Mouse (Mus musculus): ENCODE measurements around the gene Gm9048. TPM values are rescaled to one million over a fixed set of nuclear protein-coding genes. Genes with fewer than 3 reads are reported as not detected.
"Not testable (repeated sequence)": the region's sequence is repeated elsewhere in the genome, so short reads cannot be mapped to it uniquely, and the experiment has no call there.

Gm9048 gene
- total and polyA plus RNA-seq, 3 experiments = not detected

GRCm38 (mm10) chr10:118369518-118369917, 21.0 kb upstream of the Gm9048 start:
- Histone ChIP-seq H3K4me3 (replicated peaks in 1 of 3; ENCODE audit: low read depth in 2 of 3, low read length in 2 of 3, poor library complexity in 1 of 3) (no peak overlapping the region), H3K9ac (ENCODE audit: insufficient read depth, low read depth) (no peak overlapping the region), H3K9me3 (replicated peaks; ENCODE audit: low read length) (peaks cover 4% of the 10 kb centered on the region), H3K27me3 (replicated peaks) (no peaks in the 10 kb centered on the region), H3K27ac (ENCODE audit: insufficient read depth, low read depth) (no peak overlapping the region), H3K36me3 (replicated peaks in 1 of 2; ENCODE audit: control insufficient read depth in 1 of 2, insufficient read depth in 1 of 2, low read length in 1 of 2) (no peaks in the 10 kb centered on the region), H3K79me2 (replicated peaks; ENCODE audit: control insufficient read depth, extremely low read depth, insufficient read depth, poor library complexity, severe bottlenecking) (no peaks in the 10 kb centered on the region), H3K4me2 (ENCODE audit: insufficient read depth, low read depth, poor library complexity, severe bottlenecking) (no peak overlapping the region), H3K4me1 (ENCODE audit: control insufficient read depth in 1 of 2, insufficient read depth in 2 of 2) (no peaks in the 10 kb centered on the region)
- dilution Hi-C loops (cut with MboI; ENCODE audit: extremely low pct_ligation_motif_present, extremely low pct_unique_long_range_greater_than_20kb, low sequenced_read_pairs) (no loop called here), in situ Hi-C loops (cut with MboI; ENCODE audit: low pct_ligation_motif_present, low pct_unique_long_range_greater_than_20kb, low sequenced_read_pairs) (loop anchor here (25.0 kb wide), 1 partner anchor 207 kb away; no protein-coding TSS in a partner anchor)
- TF ChIP-seq EP300 (IDR thresholded peaks at IDR 0.05; ENCODE audit: low read length) (no peak), ZNF384 (IDR thresholded peaks at IDR 0.05; ENCODE audit: low read depth, low read length) (no peak), MAX (IDR thresholded peaks at IDR 0.05; ENCODE audit: low read length) (no peak), MAZ (IDR thresholded peaks at IDR 0.05; ENCODE audit: low read depth, low read length) (no peak), IRF4 (IDR thresholded peaks at IDR 0.05; ENCODE audit: low read depth, low read length) (no peak), CHD2 (IDR thresholded peaks at IDR 0.05; ENCODE audit: low read length) (no peak), ZMIZ1 (IDR thresholded peaks at IDR 0.05; ENCODE audit: low read depth, low read length) (no peak), TCF12 (IDR thresholded peaks at IDR 0.05; ENCODE audit: low read depth, low read length) (no peak), E2F4 (IDR thresholded peaks at IDR 0.05; ENCODE audit: insufficient replicate concordance, low read depth, low read length) (no peak), HCFC1 (IDR thresholded peaks at IDR 0.05; ENCODE audit: low read depth, low read length) (no peak), RCOR1 (conservative IDR thresholded peaks at IDR 0.05; ENCODE audit: low read depth, low read length) (no peak), SMC3 (IDR thresholded peaks at IDR 0.05; ENCODE audit: low read depth, low read length) (no peak), ETS1 (conservative IDR thresholded peaks at IDR 0.05; ENCODE audit: low read depth, low read length) (no peak)
- no peak for DNase-seq (ENCODE audit: extremely low read depth)

- H3K4me2 ChIP-seq (ENCODE audit: insufficient read depth, low read depth, poor library complexity, severe bottlenecking); H3K9me3 ChIP-seq (replicated peaks; ENCODE audit: low read length); H3K27me3 ChIP-seq (replicated peaks); H3K4me1 ChIP-seq (ENCODE audit: control insufficient read depth in 1 of 2, insufficient read depth in 2 of 2); H3K9ac ChIP-seq (ENCODE audit: insufficient read depth, low read depth); H3K4me3 ChIP-seq (replicated peaks in 1 of 3; ENCODE audit: low read depth in 2 of 3, low read length in 2 of 3, poor library complexity in 1 of 3); H3K79me2 ChIP-seq (replicated peaks; ENCODE audit: control insufficient read depth, extremely low read depth, insufficient read depth, poor library complexity, severe bottlenecking); H3K27ac ChIP-seq (ENCODE audit: insufficient read depth, low read depth); DNase-seq (ENCODE audit: extremely low read depth); H3K36me3 ChIP-seq (replicated peaks in 1 of 2; ENCODE audit: control insufficient read depth in 1 of 2, insufficient read depth in 1 of 2, low read length in 1 of 2); dilution Hi-C loops (cut with MboI; ENCODE audit: extremely low pct_ligation_motif_present, extremely low pct_unique_long_range_greater_than_20kb, low sequenced_read_pairs): not testable (repeated sequence)
- in situ Hi-C loops (cut with MboI; ENCODE audit: low pct_ligation_motif_present, low pct_unique_long_range_greater_than_20kb, low sequenced_read_pairs) = loop anchor here (25.0 kb wide), 1 partner anchor 192 kb away; no protein-coding TSS in a partner anchor
These were observed 5.5 kb upstream of the Gm9048 start, which contains the start of gene Gm9049 for GRCm38 (mm10) chr10:118354005-118354404. Gene Gm9049, minus strand, starts transcription at chr10:118354105.

GRCm38 (mm10) chr10:118343155-118343554, 5.3 kb downstream of the Gm9048 start, which contains the start of gene Gm9046:
Gene Gm9046, minus strand, starts transcription at chr10:118343255.
- H3K4me3 ChIP-seq (replicated peaks in 1 of 3; ENCODE audit: low read depth in 2 of 3, low read length in 2 of 3, poor library complexity in 1 of 3); H3K79me2 ChIP-seq (replicated peaks; ENCODE audit: control insufficient read depth, extremely low read depth, insufficient read depth, poor library complexity, severe bottlenecking); dilution Hi-C loops (cut with MboI; ENCODE audit: extremely low pct_ligation_motif_present, extremely low pct_unique_long_range_greater_than_20kb, low sequenced_read_pairs); H3K27ac ChIP-seq (ENCODE audit: insufficient read depth, low read depth); H3K9me3 ChIP-seq (replicated peaks; ENCODE audit: low read length); H3K27me3 ChIP-seq (replicated peaks); H3K4me2 ChIP-seq (ENCODE audit: insufficient read depth, low read depth, poor library complexity, severe bottlenecking); H3K9ac ChIP-seq (ENCODE audit: insufficient read depth, low read depth); in situ Hi-C loops (cut with MboI; ENCODE audit: low pct_ligation_motif_present, low pct_unique_long_range_greater_than_20kb, low sequenced_read_pairs); H3K36me3 ChIP-seq (replicated peaks in 1 of 2; ENCODE audit: control insufficient read depth in 1 of 2, insufficient read depth in 1 of 2, low read length in 1 of 2); DNase-seq (ENCODE audit: extremely low read depth); H3K4me1 ChIP-seq (ENCODE audit: control insufficient read depth in 1 of 2, insufficient read depth in 2 of 2): not testable (repeated sequence)

- H3K36me3 ChIP-seq (replicated peaks in 1 of 2; ENCODE audit: control insufficient read depth in 1 of 2, insufficient read depth in 1 of 2, low read length in 1 of 2); H3K79me2 ChIP-seq (replicated peaks; ENCODE audit: control insufficient read depth, extremely low read depth, insufficient read depth, poor library complexity, severe bottlenecking); H3K9me3 ChIP-seq (replicated peaks; ENCODE audit: low read length); H3K4me2 ChIP-seq (ENCODE audit: insufficient read depth, low read depth, poor library complexity, severe bottlenecking); H3K27ac ChIP-seq (ENCODE audit: insufficient read depth, low read depth); H3K27me3 ChIP-seq (replicated peaks); H3K4me1 ChIP-seq (ENCODE audit: control insufficient read depth in 1 of 2, insufficient read depth in 2 of 2); H3K9ac ChIP-seq (ENCODE audit: insufficient read depth, low read depth); DNase-seq (ENCODE audit: extremely low read depth); H3K4me3 ChIP-seq (replicated peaks in 1 of 3; ENCODE audit: low read depth in 2 of 3, low read length in 2 of 3, poor library complexity in 1 of 3); in situ Hi-C loops (cut with MboI; ENCODE audit: low pct_ligation_motif_present, low pct_unique_long_range_greater_than_20kb, low sequenced_read_pairs); dilution Hi-C loops (cut with MboI; ENCODE audit: extremely low pct_ligation_motif_present, extremely low pct_unique_long_range_greater_than_20kb, low sequenced_read_pairs): not testable (repeated sequence)
These were observed 10.7 kb downstream of the Gm9048 start, which contains the start of gene Gm9045 for GRCm38 (mm10) chr10:118337731-118338130. Gene Gm9045, minus strand, starts transcription at chr10:118337831.

GRCm38 (mm10) chr10:118332308-118332707, 16.2 kb downstream of the Gm9048 start, which contains the start of gene Gm9044:
Gene Gm9044, minus strand, starts transcription at chr10:118332408.
- H3K4me3 ChIP-seq (replicated peaks in 1 of 3; ENCODE audit: low read depth in 2 of 3, low read length in 2 of 3, poor library complexity in 1 of 3); H3K79me2 ChIP-seq (replicated peaks; ENCODE audit: control insufficient read depth, extremely low read depth, insufficient read depth, poor library complexity, severe bottlenecking); DNase-seq (ENCODE audit: extremely low read depth); dilution Hi-C loops (cut with MboI; ENCODE audit: extremely low pct_ligation_motif_present, extremely low pct_unique_long_range_greater_than_20kb, low sequenced_read_pairs); H3K36me3 ChIP-seq (replicated peaks in 1 of 2; ENCODE audit: control insufficient read depth in 1 of 2, insufficient read depth in 1 of 2, low read length in 1 of 2); H3K27ac ChIP-seq (ENCODE audit: insufficient read depth, low read depth); in situ Hi-C loops (cut with MboI; ENCODE audit: low pct_ligation_motif_present, low pct_unique_long_range_greater_than_20kb, low sequenced_read_pairs); H3K4me2 ChIP-seq (ENCODE audit: insufficient read depth, low read depth, poor library complexity, severe bottlenecking); H3K9me3 ChIP-seq (replicated peaks; ENCODE audit: low read length); H3K27me3 ChIP-seq (replicated peaks); H3K9ac ChIP-seq (ENCODE audit: insufficient read depth, low read depth); H3K4me1 ChIP-seq (ENCODE audit: control insufficient read depth in 1 of 2, insufficient read depth in 2 of 2): not testable (repeated sequence)
